Mouse (Mus musculus) limb, embryonic 11.5 days (tissue): ENCODE data around the gene Gnpat. TPM values are rescaled to one million over a fixed set of nuclear protein-coding genes. Genes with fewer than 3 reads are reported as not detected.
"Not testable (repeated sequence)": the region's sequence is repeated elsewhere in the genome, so short reads cannot be mapped to it uniquely, and the experiment has no call there.

Source experiments
- ATAC-seq: fragments of 200-750 bp; cut with Nextera tagmentation; 2 replicates; pipeline ENCODE4 v1.8.0; 2017; ENCODE audit warnings: low read depth; ENCODE audit not compliant: insufficient number of reproducible peaks, low FRiP score, low TSS enrichment
- DNase-seq: peaks from one replicate; pipeline ENCODE4 v3.0.0-alpha.2; 2015; ENCODE audit warnings: low spot score
- H3K27ac ChIP-seq: fragments of 300-500 bp; sonication (generic); replicated peaks from 2 replicates; pipeline ENCODE4 v1.5.1; 2014; ENCODE audit warnings: low read depth, mild to moderate bottlenecking, low read length
- H3K27me3 ChIP-seq: fragments of 300-500 bp; sonication (generic); 2 replicates; pipeline ENCODE4 v1.6.1; 2014; ENCODE audit warnings: mild to moderate bottlenecking, low read length, mixed read lengths; ENCODE audit not compliant: control insufficient read depth, insufficient read depth
- H3K36me3 ChIP-seq: fragments of 300-500 bp; sonication (generic); 2 replicates; pipeline ENCODE4 v1.6.1; 2014; ENCODE audit warnings: mild to moderate bottlenecking, low read length, moderate library complexity, mixed read lengths; ENCODE audit not compliant: control insufficient read depth, insufficient read depth
- H3K4me1 ChIP-seq: fragments of 300-500 bp; sonication (generic); 2 replicates; pipeline ENCODE4 v1.6.1; 2014; ENCODE audit warnings: low read length, mixed read lengths; ENCODE audit not compliant: control insufficient read depth, insufficient read depth
- H3K4me2 ChIP-seq: fragments of 300-500 bp; sonication (generic); 2 replicates; pipeline ENCODE4 v1.6.1; 2014; ENCODE audit warnings: low read depth, mild to moderate bottlenecking, moderate library complexity; ENCODE audit not compliant: severe bottlenecking
- H3K4me3 ChIP-seq: fragments of 300-500 bp; sonication (generic); 2 replicates; pipeline ENCODE4 v1.5.1; 2014; ENCODE audit warnings: low read depth, low read length
- H3K9ac ChIP-seq: fragments of 300-500 bp; sonication (generic); 2 replicates; pipeline ENCODE4 v1.6.1; 2014; ENCODE audit warnings: mild to moderate bottlenecking, low read length
- H3K9me3 ChIP-seq: fragments of 300-500 bp; sonication (generic); 2 replicates; pipeline ENCODE4 v1.6.1; 2016; ENCODE audit warnings: low read length; ENCODE audit not compliant: control insufficient read depth
- WGBS: fragments of 180-500 bp; shearing (Covaris S2); extraction: QIAGEN DNeasy Blood & Tissue Kit; methylation state at CpG from one replicate; pipeline ENCODE4 v1.1.7; 2014; 5-methylcytosine and 5-hydroxymethylcytosine counted together
- polyA plus RNA-seq: library from polyadenylated mRNA; unstranded; fragments of >200 nt; fragmentation: Nextera tagmentation; extraction: Ambion mirVana; gene quantifications from 2 replicates; pipeline ENCODE4 v1.2.1, GENCODE M21; 2014

Gene Gnpat
- polyA plus RNA-seq, 1 experiment from 2014 or later, result 121 TPM

- no peak for ATAC-seq
- Histone ChIP-seq H3K36me3 (peaks cover 26% of the 10 kb centered on the region), H3K4me1 (0 out of 2 replicates have a peak, but pooled peaks cover 4% of the 10 kb centered on the region), H3K27me3 (no peaks in the 10 kb centered on the region), H3K4me3 (no peak overlapping the region), H3K4me2 (no peak overlapping the region), H3K9ac (no peak overlapping the region), H3K9me3 (no peaks in the 10 kb centered on the region), H3K27ac (no peak overlapping the region)
- WGBS, result 84% methylated on average over 7 of the region's 7 CpGs
- DNase-seq, result no peak
Measured at GRCm38 (mm10) chr8:124836273-124836672, 26.6 kb upstream of the Gnpat start.

GRCm38 (mm10) chr8:124836907-124837306 lies 25.9 kb upstream of the Gnpat start:
- DNase-seq, result no peak
- Histone ChIP-seq H3K4me1 (0 out of 2 replicates have a peak, but pooled peaks cover 4% of the 10 kb centered on the region), H3K4me2 (no peak overlapping the region), H3K9ac (no peak overlapping the region), H3K9me3 (no peaks in the 10 kb centered on the region), H3K36me3 (peaks cover 26% of the 10 kb centered on the region), H3K27ac (no peak overlapping the region), H3K4me3 (no peak overlapping the region), H3K27me3 (no peaks in the 10 kb centered on the region)
- WGBS, result 93% methylated on average over 2 of the region's 2 CpGs
- ATAC-seq, result no peak

- H3K36me3 ChIP-seq, result peaks cover 26% of the 10 kb centered on the region
- no peak overlapping the region for H3K9ac ChIP-seq
- H3K9me3 ChIP-seq, result no peaks in the 10 kb centered on the region
- H3K4me3 ChIP-seq, result no peak overlapping the region
- no peak overlapping the region for H3K4me2 ChIP-seq
- no peak for ATAC-seq
- DNase-seq, result no peak
- H3K4me1 ChIP-seq, result 0 out of 2 replicates have a peak, but pooled peaks cover 4% of the 10 kb centered on the region
- 83% methylated on average over 2 of the region's 2 CpGs for WGBS
- H3K27ac ChIP-seq, result no peak overlapping the region
- no peaks in the 10 kb centered on the region for H3K27me3 ChIP-seq
Measured at GRCm38 (mm10) chr8:124837956-124838355, 24.9 kb upstream of the Gnpat start.

GRCm38 (mm10) chr8:124839371-124839770 lies 23.5 kb upstream of the Gnpat start:
- Histone ChIP-seq H3K4me2 (no peak overlapping the region), H3K9me3 (no peaks in the 10 kb centered on the region), H3K36me3 (peaks cover 26% of the 10 kb centered on the region), H3K27me3 (no peaks in the 10 kb centered on the region), H3K9ac (no peak overlapping the region), H3K4me1 (no peaks in the 10 kb centered on the region), H3K27ac (no peak overlapping the region), H3K4me3 (no peak overlapping the region)
- 89% methylated on average over 10 of the region's 10 CpGs for WGBS
- ATAC-seq (no peak), DNase-seq (no peak)

GRCm38 (mm10) chr8:124840900-124841299 lies 21.9 kb upstream of the Gnpat start:
- no peaks in the 10 kb centered on the region for H3K9me3 ChIP-seq
- WGBS, result 95% methylated on average over 7 of the region's 7 CpGs
- H3K27me3 ChIP-seq, result no peaks in the 10 kb centered on the region
- no peak overlapping the region for H3K27ac ChIP-seq
- H3K36me3 ChIP-seq, result peaks cover 26% of the 10 kb centered on the region
- ATAC-seq (no peak), DNase-seq (no peak)
- H3K4me1 ChIP-seq, result no peaks in the 10 kb centered on the region
- H3K9ac ChIP-seq, result no peak overlapping the region
- no peak overlapping the region for H3K4me2 ChIP-seq
- H3K4me3 ChIP-seq, result no peak overlapping the region

- H3K9me3 ChIP-seq, result no peaks in the 10 kb centered on the region
- peaks cover 26% of the 10 kb centered on the region for H3K36me3 ChIP-seq
- no peak overlapping the region for H3K9ac ChIP-seq
- no peak overlapping the region for H3K27ac ChIP-seq
- H3K4me2 ChIP-seq, result no peak overlapping the region
- no peak overlapping the region for H3K4me3 ChIP-seq
- ATAC-seq (no peak), DNase-seq (no peak)
- no peaks in the 10 kb centered on the region for H3K4me1 ChIP-seq
- H3K27me3 ChIP-seq, result no peaks in the 10 kb centered on the region
- 93% methylated on average over 10 of the region's 10 CpGs for WGBS
Measured at GRCm38 (mm10) chr8:124841775-124842174, 21.1 kb upstream of the Gnpat start.

GRCm38 (mm10) chr8:124842929-124843328 lies 19.9 kb upstream of the Gnpat start:
- DNase-seq, H3K27me3 ChIP-seq, H3K4me2 ChIP-seq, H3K27ac ChIP-seq, ATAC-seq, H3K4me3 ChIP-seq, H3K4me1 ChIP-seq, H3K9me3 ChIP-seq: not testable (repeated sequence)
- 47% methylated on average over 1 of the region's 1 CpGs for WGBS
- H3K9ac ChIP-seq, result peak overlapping the region; percentile 13; the same call in 1 of the 2 replicates
- peaks cover 24% of the 10 kb centered on the region for H3K36me3 ChIP-seq

GRCm38 (mm10) chr8:124845131-124845530 lies 17.7 kb upstream of the Gnpat start:
- ATAC-seq (no peak), DNase-seq (no peak)
- Histone ChIP-seq H3K4me1 (no peaks in the 10 kb centered on the region), H3K9ac (no peak overlapping the region), H3K36me3 (peaks cover 7% of the 10 kb centered on the region), H3K27me3 (no peaks in the 10 kb centered on the region), H3K4me2 (no peak overlapping the region), H3K27ac (no peak overlapping the region), H3K9me3 (no peaks in the 10 kb centered on the region), H3K4me3 (no peak overlapping the region)
- WGBS, result 74% methylated on average over 3 of the region's 3 CpGs

- peaks cover 4% of the 10 kb centered on the region; the same call in 1 of the 2 replicates for H3K36me3 ChIP-seq
- no peaks in the 10 kb centered on the region for H3K27me3 ChIP-seq
- no peaks in the 10 kb centered on the region for H3K9me3 ChIP-seq
- no peak overlapping the region for H3K9ac ChIP-seq
- no peak overlapping the region for H3K4me3 ChIP-seq
- no peak overlapping the region for H3K4me2 ChIP-seq
- no peak overlapping the region for H3K27ac ChIP-seq
- ATAC-seq (no peak), DNase-seq (no peak)
- no peaks in the 10 kb centered on the region for H3K4me1 ChIP-seq
- 76% methylated on average over 5 of the region's 5 CpGs for WGBS
Measured at GRCm38 (mm10) chr8:124845573-124845972, 17.3 kb upstream of the Gnpat start.
